Mouse (Mus musculus): Measurements from ENCODE around the gene Myrip.
"Not testable (repeated sequence)": the region's sequence is repeated elsewhere in the genome, so short reads cannot be mapped to it uniquely, and the experiment has no call there.

Gene Myrip

GRCm38 (mm10) chr9:120331048-120331447 is 29.7 kb downstream of the Myrip start:
- in situ Hi-C loops (cut with MboI; ENCODE audit: unreplicated experiment in 2 of 2) = not testable (repeated sequence)

DNA sequence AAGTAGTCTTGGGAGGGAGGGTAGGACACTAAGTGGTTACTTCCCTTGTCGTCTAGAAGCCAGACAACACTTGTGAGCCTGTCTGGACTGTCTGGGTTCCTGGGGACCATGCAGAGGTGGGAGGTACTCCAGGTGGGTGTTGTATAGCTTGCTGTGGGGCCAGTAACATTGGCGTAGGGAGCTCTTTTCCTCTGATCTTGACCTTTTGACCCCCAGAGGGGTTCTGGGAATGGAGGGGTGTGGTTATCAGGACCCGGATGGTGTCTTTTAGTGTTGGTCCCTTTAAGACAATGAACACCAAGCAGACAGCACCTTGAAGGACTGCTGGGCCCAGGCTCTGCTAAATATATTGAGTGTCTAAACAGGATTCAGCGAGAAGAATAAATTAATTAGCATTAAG is 36.9 kb downstream of the Myrip start:
- in situ Hi-C loops (cut with MboI; ENCODE audit: unreplicated experiment in 2 of 2) = no loop called here

DNA sequence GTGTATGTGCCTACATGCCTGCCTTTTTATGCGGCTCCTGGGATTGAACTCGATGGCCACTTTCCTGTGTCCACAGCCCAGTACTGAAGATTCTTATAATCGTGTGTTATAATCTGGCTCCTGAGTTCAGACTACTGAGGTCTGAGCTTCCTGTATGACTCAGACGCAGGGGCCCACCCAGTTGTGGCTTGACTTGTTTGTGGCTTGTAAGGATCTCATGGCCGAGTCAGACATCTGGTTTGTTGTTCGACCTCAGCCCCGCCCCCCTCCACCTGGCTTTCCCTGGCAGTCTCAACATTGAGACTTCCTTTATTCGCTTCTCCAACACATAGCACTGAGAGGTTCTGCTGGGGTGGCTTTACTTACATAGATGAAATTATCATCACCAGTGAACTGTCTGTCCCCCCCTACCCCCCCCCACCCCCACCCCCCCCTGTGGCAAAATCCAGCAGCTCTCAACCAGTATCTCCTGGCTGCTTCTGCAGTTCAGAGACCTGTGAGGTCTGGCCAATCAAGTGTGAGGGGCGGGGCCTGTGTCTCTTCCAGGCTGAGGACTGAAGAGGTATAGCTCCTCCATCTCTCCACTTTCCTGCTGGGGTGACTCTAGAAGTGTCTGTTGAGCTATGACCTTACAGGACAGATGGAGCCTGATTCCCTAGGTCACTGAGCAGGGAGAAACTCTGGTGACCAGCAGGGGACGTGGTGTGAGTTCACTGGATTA is 38.8 kb downstream of the Myrip start:
- in situ Hi-C loops (cut with MboI; ENCODE audit: unreplicated experiment in 2 of 2) = no loop called here

- in situ Hi-C loops (cut with MboI; ENCODE audit: unreplicated experiment in 2 of 2) = no loop called here
These were observed 41.9 kb downstream of the Myrip start for GRCm38 (mm10) chr9:120343123-120343790.

GRCm38 (mm10) chr9:120345651-120346151 is 44.4 kb downstream of the Myrip start:
- in situ Hi-C loops (cut with MboI; ENCODE audit: unreplicated experiment in 2 of 2) = no loop called here

GRCm38 (mm10) chr9:120349145-120349544 is 47.8 kb downstream of the Myrip start:
- in situ Hi-C loops (cut with MboI; ENCODE audit: unreplicated experiment in 2 of 2) = no loop called here

DNA sequence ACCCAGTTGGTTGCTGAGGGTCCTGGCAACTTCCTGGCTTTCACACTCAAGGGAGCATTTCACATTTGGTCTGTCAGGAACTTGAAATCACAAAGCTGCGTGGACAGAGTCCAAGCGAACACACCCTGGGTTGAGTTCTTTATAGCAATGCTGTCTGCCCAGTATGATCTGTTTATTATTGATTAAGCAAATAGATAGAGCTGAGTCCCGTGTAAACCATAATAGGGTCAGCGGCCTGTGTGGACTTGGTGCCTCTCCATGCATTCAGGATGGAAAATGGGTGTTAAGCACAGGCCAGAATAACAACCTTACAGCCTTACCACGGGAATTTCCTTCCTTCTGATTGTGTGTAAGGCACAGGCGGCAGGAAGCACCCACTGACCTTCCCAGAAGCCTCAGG is 49.0 kb downstream of the Myrip start:
- in situ Hi-C loops (cut with MboI; ENCODE audit: unreplicated experiment in 2 of 2) = no loop called here

DNA sequence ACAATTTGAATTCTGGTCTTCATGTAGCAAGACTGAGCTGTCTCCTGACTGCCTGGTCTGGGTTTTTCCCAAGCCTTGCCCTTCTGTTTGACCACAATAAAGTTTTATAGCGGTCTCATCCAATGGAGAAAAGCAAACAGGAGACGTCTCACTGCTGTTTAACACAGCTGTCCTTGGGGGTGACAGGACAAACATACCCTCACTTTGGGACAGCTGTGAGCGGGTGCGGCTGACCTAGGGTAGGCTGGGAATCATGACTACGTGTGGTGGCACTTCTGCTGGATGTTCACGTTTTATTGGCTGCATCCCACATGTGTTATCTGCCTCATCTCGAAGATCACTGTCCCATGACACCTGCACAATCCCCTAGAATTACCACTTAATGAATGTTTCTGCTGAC is 49.7 kb downstream of the Myrip start:
- in situ Hi-C loops (cut with MboI; ENCODE audit: unreplicated experiment in 2 of 2) = no loop called here

GRCm38 (mm10) chr9:120351474-120351873 is 50.2 kb downstream of the Myrip start:
- in situ Hi-C loops (cut with MboI; ENCODE audit: unreplicated experiment in 2 of 2) = no loop called here

GRCm38 (mm10) chr9:120353036-120353435 is 51.7 kb downstream of the Myrip start:
- in situ Hi-C loops (cut with MboI; ENCODE audit: unreplicated experiment in 2 of 2) = no loop called here

DNA sequence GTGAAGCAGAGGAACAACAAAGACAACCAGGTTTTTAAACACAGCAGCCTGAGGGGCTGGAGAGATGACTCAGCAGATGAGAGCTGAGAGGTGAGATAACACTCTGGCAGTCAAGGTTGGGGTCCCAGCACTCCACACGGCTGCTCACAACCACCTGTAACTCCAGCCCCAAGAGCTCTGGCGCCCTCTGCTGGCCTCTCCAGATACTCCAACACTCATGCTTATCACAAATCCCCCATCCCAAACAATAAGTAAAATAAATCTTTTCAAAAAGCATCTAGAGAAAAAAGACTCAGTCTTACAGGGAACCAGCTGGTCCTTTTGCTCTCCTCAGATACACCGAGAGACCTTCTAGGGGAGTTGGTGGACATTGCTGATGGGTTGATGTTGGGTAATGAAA is 52.7 kb downstream of the Myrip start:
- in situ Hi-C loops (cut with MboI; ENCODE audit: unreplicated experiment in 2 of 2) = no loop called here

DNA sequence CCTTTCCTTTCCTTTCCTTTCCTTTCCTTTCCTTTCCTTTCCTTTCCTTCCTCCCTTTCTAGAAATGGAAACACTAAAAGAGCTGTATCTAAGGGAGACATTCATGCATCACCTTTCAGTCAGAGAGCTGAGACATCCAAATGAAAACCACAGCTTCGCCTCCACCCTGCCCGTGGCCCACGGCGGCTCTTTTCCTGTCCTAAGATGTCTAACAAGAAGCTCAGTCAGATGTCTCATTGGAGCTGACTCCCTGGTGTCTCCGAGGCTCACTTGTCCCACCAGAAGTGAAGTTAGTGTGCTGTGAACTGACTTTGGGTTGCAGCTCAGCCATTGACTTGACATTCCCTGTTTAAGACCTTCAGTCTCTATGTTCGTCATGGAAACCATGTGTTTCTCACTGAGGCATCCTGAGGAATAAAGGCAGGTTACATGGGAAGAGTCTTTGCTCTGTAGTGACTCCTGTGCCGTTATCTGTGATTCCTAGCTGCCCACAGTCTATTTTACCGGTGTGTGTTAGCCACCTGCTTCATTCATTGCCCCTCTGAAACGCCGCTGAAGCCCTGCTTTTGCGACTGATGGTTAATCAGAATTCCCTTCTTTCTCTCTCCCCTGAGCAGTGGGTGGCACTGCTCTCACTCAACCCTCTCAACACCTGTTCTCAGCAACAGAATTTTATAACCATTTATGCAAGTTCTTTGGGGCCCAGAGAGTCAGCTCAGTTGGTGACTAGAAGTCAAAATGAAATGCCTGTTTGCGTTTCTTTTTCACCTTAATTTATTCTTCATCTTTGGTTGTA is 53.4 kb downstream of the Myrip start:
- in situ Hi-C loops (cut with MboI; ENCODE audit: unreplicated experiment in 2 of 2) = no loop called here

GRCm38 (mm10) chr9:120356490-120356889 is 55.2 kb downstream of the Myrip start:
- in situ Hi-C loops (cut with MboI; ENCODE audit: unreplicated experiment in 2 of 2) = no loop called here

- in situ Hi-C loops (cut with MboI; ENCODE audit: unreplicated experiment in 2 of 2) = no loop called here
These were observed 56.7 kb downstream of the Myrip start for GRCm38 (mm10) chr9:120358060-120358459.

DNA sequence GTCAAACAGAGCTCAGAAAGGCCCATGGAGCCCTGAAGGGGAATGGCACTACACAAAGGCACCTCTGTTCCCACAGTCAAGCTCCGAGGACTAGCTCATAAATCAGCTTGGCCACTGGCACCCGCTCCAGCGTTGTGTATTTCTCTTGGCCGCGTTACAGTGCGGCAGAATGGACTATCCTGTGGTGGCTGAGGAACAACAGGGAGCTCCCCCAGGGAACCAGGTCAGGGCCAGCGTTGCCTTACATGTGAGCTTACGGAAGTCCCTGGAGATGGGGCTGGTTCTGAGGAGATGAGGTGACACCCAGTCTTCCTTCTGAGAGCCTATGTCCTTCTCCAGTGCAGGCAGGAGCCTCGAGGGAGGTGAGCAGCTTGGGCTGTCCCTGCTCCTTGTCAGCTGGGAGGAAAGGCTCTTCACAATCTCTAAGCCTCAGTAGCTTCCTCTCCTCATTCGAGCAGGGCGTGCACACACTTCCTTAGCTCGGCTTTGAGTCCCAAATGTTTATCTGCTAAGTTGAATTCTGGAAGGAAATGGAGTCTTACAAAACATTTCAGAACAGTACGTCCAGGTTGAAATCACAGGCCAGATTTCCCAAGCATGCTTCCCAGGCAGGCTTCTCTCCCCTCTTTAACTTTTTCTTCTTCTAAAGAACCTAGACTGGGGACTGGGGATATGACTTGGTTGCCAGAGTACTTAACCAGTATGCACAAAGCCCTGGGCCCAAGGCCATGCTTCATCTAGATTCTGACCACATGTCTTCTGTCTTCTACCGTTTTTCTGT is 59.3 kb downstream of the Myrip start:
- in situ Hi-C loops (cut with MboI; ENCODE audit: unreplicated experiment in 2 of 2) = no loop called here

GRCm38 (mm10) chr9:120361656-120362055 is 60.3 kb downstream of the Myrip start:
- in situ Hi-C loops (cut with MboI; ENCODE audit: unreplicated experiment in 2 of 2) = no loop called here

DNA sequence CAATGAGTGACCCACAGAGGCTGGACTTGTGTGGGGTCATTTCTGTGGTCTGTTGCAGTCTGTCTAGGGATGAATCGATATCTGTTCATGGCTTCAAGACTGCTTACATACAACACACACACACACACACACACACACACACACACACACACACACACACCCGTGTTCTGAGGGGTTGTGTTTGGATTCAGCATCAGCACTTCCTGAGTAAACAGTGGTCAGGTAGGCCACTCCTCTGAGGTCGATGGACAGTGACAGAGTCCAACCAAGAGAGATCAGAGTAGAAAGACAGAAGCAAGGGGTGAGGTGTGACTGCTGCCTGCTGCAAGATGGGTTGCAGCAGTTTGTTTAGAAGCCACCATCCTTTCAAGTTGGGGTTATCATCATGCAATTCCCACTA is 61.4 kb downstream of the Myrip start:
- in situ Hi-C loops (cut with MboI; ENCODE audit: unreplicated experiment in 2 of 2) = no loop called here

GRCm38 (mm10) chr9:120364653-120365283 is 63.5 kb downstream of the Myrip start:
- in situ Hi-C loops (cut with MboI; ENCODE audit: unreplicated experiment in 2 of 2) = no loop called here

GRCm38 (mm10) chr9:120367526-120367925 is 66.2 kb downstream of the Myrip start:
- in situ Hi-C loops (cut with MboI; ENCODE audit: unreplicated experiment in 2 of 2) = no loop called here

- in situ Hi-C loops (cut with MboI; ENCODE audit: unreplicated experiment in 2 of 2) = no loop called here
These were observed 70.3 kb downstream of the Myrip start for GRCm38 (mm10) chr9:120371633-120372032.
